In the genomic region with DNA sequence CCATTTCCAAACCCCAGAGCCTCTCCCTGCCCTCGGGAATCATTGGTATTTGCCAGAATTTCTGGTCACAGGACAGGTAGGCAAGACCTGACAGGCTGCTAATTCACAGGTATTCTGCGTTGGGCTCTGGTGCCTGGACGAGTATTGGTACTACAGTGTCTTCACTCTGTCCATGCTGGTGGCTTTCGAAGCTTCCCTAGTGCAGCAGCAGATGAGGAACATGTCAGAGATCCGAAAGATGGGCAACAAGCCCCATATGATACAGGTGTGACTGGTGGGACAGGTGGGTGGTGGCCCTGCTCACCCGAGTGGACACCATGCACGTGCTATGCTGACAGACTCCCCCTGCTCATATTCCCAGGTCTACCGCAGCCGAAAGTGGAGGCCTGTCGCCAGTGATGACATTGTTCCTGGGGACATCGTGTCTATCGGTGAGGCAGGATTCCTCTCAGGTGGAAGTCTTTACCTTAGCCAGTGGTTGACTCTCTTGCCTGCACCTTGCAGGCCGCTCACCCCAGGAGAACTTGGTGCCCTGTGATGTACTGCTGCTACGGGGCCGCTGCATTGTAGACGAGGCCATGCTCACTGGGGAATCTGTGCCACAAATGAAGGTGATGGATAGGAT, we compare ENCODE assay signal across 12 mouse cellular contexts. TPM values are rescaled to one million over a fixed set of nuclear protein-coding genes. Genes with fewer than 3 reads are reported as not detected.
"Had no signal": no experiment of that assay in that cellular context is flagged by ENCODE, and none has a peak within 500 bp of the region (broad histone marks: within the 10 kb centered on the region; RNA-seq: fewer than 3 reads in every experiment).

No protein-coding gene starts in this region.

- H3K4me3 ChIP-seq: limb, embryonic 13.5 days; midbrain, embryonic 12.5 days; neural tube, embryonic 13.5 days had no signal

- H3K27ac ChIP-seq: hindbrain, postnatal 0 days; limb, embryonic 13.5 days; liver, embryonic 14.5 days; midbrain, embryonic 12.5 days; neural tube, embryonic 13.5 days had no signal

- DNase-seq: kidney, adult 18-20 months; kidney, postnatal 36 days; left cerebral cortex, postnatal 4 days; right cerebral cortex, adult 18-20 months; right cerebral cortex, postnatal 4 days; spleen, adult 18-20 months had no signal

RNA-seq across cellular contexts. Expression of a gene that starts 22.1 kb away (rescaled TPM):
- total RNA-seq: hindbrain, postnatal 0 days; liver, adult 2 months had no signal
